Mouse (Mus musculus) neural tube, embryonic 15.5 days (tissue): ENCODE data around the gene Trmt112. TPM values are rescaled to one million over a fixed set of nuclear protein-coding genes. Genes with fewer than 3 reads are reported as not detected.

Experiments used
- ATAC-seq: fragments of 200-750 bp; cut with Nextera tagmentation; 2 replicates; pipeline ENCODE4 v1.8.0; 2017; ENCODE audit warnings: mild to moderate bottlenecking, moderate TSS enrichment, moderate library complexity; ENCODE audit not compliant: low FRiP score
- H3K27ac ChIP-seq: fragments of 300-500 bp; sonication (generic); replicated peaks from 2 replicates; pipeline ENCODE4 v1.5.1; 2015; ENCODE audit warnings: mild to moderate bottlenecking, inconsistent platforms
- H3K27me3 ChIP-seq: fragments of 300-500 bp; sonication (generic); replicated peaks from 2 replicates; pipeline ENCODE4 v1.6.1; 2015; ENCODE audit warnings: inconsistent platforms
- H3K36me3 ChIP-seq: fragments of 300-500 bp; sonication (generic); 2 replicates; pipeline ENCODE4 v1.6.1; 2015; ENCODE audit warnings: inconsistent platforms
- H3K4me1 ChIP-seq: fragments of 300-500 bp; sonication (generic); 2 replicates; pipeline ENCODE4 v1.6.1; 2015; ENCODE audit warnings: inconsistent platforms
- H3K4me2 ChIP-seq: fragments of 300-500 bp; sonication (generic); 2 replicates; pipeline ENCODE4 v1.6.1; 2015; ENCODE audit warnings: inconsistent platforms, mild to moderate bottlenecking, moderate library complexity
- H3K4me3 ChIP-seq: fragments of 300-500 bp; sonication (generic); replicated peaks from 2 replicates; pipeline ENCODE4 v1.5.1; 2015; ENCODE audit warnings: mild to moderate bottlenecking, inconsistent platforms
- H3K9ac ChIP-seq: fragments of 300-500 bp; sonication (generic); replicated peaks from 2 replicates; pipeline ENCODE4 v1.6.1; 2015; ENCODE audit warnings: mild to moderate bottlenecking, inconsistent platforms
- H3K9me3 ChIP-seq: fragments of 300-500 bp; sonication (generic); replicated peaks from 2 replicates; pipeline ENCODE4 v1.6.1; 2016; ENCODE audit warnings: inconsistent platforms
- WGBS: fragments of 180-500 bp; shearing (Covaris S2); methylation state at CpG from one replicate; pipeline ENCODE4 v1.1.7; 2015; ENCODE audit warnings: mixed read lengths; 5-methylcytosine and 5-hydroxymethylcytosine counted together
- polyA plus RNA-seq: library from polyadenylated mRNA; unstranded; fragments of >200 nt; fragmentation: Nextera tagmentation; extraction: Ambion mirVana; gene quantifications from 2 replicates; pipeline ENCODE4 v1.2.1, GENCODE M21; 2015

The Trmt112 gene
- polyA plus RNA-seq, 1 experiment from 2014 or later = 103 TPM

DNA sequence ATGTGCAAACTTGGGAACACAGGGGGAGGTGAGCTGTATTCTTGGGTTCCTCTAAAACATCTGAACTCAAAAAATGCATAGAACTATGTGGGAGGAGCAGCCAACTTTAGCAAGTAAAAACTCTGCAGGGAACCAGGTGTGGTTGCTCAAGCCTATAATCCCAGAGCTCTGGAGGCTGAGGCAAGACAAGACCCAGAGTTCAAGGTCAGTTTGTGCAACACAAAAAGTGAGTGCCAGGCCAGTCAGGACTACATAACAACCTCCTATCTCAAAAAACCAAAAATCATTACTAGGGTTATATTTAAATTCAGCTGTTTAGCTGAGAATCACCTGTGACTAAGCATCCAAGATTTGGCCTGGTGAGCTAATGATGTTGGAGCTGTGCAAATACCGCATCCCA, 22.5 kb downstream of the Trmt112 start:
- WGBS = 35% methylated on average over 1 of the region's 1 CpGs
- Histone ChIP-seq H3K9ac (no peak overlapping the region), H3K4me3 (no peak overlapping the region), H3K4me2 (no peak overlapping the region), H3K9me3 (no peaks in the 10 kb centered on the region), H3K4me1 (peaks cover 18% of the 10 kb centered on the region), H3K27ac (no peak overlapping the region), H3K36me3 (no peaks in the 10 kb centered on the region), H3K27me3 (peaks cover 83% of the 10 kb centered on the region)
- no peak for ATAC-seq

DNA sequence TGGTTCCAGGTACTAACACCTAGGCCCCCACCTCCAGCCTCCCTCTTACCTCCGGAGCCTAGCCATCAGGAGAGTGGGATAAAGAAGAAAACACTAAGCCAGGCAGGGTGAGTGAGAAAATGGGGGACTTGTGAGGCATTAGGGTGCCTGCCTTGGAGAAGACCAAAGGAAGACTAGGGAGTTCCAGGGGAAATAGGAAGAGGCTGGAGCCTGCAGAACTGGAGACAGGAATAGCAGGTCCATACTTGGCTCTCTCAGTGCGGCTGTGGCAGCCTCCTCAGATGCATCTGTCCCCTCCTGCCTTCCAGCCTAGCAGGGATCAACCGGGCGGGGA, 23.6 kb downstream of the Trmt112 start:
- H3K9ac ChIP-seq = 0 out of 2 replicates have a peak overlapping the region, but pooled peaks have one; percentile 50
- no peak for ATAC-seq
- peaks cover 24% of the 10 kb centered on the region for H3K4me1 ChIP-seq
- H3K4me3 ChIP-seq = peak overlapping the region; percentile 47
- 0 out of 2 replicates have a peak, but pooled peaks cover 4% of the 10 kb centered on the region for H3K36me3 ChIP-seq
- H3K27ac ChIP-seq = 0 out of 2 replicates have a peak overlapping the region, but pooled peaks have one; percentile 2
- H3K4me2 ChIP-seq = peak overlapping the region; percentile 76
- 29% methylated on average over 4 of the region's 4 CpGs for WGBS
- no peaks in the 10 kb centered on the region for H3K9me3 ChIP-seq
- peaks cover 79% of the 10 kb centered on the region for H3K27me3 ChIP-seq

DNA sequence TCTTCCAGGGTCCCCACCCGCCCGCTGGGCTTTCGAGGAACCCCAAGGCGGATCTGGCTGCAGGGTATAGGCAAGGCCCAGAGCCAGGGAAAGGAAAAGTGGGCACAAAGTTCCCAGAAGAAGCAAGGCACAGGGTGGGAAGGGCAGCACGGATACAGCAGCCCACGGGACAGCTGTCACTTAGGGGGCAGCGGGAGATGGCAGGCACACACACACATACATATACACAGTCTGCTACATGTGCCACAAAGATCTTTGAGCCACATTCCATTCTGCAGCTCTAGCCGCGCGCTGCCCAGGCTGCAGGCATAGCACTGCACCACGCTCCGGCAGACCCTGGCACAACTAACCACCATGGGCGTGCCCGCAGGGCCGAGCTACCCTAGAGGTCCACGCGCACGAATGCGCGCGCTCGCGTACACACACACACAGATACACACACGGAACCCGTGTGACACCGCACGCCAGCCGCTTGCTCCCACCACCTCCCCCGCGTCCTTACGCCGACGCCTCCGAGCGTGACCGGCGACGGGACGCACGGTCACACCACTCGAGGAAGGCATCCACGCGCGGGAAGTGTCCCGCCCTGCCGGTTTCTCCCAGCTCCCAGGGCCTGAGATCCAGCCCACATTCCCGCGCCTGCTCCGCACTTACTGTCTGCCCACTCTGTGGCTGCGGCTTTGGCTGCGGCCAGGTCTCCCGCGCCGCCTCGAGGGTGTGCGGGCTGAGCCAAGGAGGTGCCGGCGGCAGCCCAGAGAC, 24.1 kb downstream of the Trmt112 start:
- peak overlapping the region; percentile 50 for H3K9ac ChIP-seq
- 0 out of 2 replicates have a peak, but pooled peaks cover 6% of the 10 kb centered on the region for H3K36me3 ChIP-seq
- H3K27ac ChIP-seq = peak overlapping the region; percentile 42; the same call in 1 of the 2 replicates
- 4% methylated on average over 53 of the region's 58 CpGs for WGBS
- H3K4me2 ChIP-seq = peak overlapping the region; percentile 76
- H3K27me3 ChIP-seq = peaks cover 74% of the 10 kb centered on the region
- peaks cover 29% of the 10 kb centered on the region for H3K4me1 ChIP-seq
- ATAC-seq = peak; percentile 79
- H3K9me3 ChIP-seq = no peaks in the 10 kb centered on the region
- peak overlapping the region; percentile 47 for H3K4me3 ChIP-seq

DNA sequence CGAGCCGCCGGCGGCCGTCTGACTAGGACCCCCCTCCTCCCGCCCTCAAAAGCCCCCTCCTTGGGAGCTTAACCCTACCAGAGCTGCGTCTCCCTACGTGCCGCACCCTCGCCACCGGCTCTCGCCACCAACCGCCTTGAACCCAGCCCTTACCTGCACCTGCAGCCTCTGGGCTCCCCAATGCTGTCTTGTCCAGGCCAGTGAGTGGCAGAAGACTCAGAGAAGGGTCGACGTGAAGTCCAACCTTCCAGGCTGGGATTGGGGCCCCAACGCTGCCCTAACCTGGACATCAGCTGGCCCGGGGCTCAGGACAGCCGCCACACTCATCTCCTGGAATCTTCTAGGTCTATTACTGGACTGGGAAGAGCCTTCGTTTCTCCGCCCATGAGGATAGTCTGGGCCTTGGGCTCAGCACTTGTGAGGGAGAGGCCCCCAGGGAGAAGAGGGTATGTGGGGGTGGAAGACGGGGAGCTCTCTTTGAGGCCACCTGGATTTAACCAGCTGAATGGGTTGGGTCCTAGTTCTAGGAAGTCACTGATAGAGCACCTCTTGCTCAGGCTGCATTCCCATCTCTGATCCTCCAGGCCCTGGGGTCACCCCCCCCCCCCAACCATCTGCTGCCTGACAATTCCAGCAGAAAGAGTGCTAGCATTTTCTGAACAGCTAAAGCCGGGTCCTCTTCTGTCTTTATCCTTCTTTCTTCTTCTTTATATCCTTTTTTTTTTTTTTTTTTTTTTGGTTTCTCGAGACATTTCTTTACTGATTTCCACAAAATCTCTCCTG, 24.9 kb downstream of the Trmt112 start, which contains the start of gene Kcnk4:
Gene Kcnk4, minus strand, starts transcription at position 321 of the 783 bp plus-strand sequence.
- Histone ChIP-seq H3K36me3 (0 out of 2 replicates have a peak, but pooled peaks cover 6% of the 10 kb centered on the region), H3K27me3 (peaks cover 66% of the 10 kb centered on the region), H3K27ac (peak within 1 kb of the TSS; percentile 42; the same call in 1 of the 2 replicates), H3K4me1 (peaks cover 37% of the 10 kb centered on the region), H3K9ac (peak within 1 kb of the TSS; percentile 50), H3K4me2 (peak within 1 kb of the TSS; percentile 76), H3K9me3 (no peaks in the 10 kb centered on the region), H3K4me3 (peak within 1 kb of the TSS; percentile 47)
- 15% methylated on average over 17 of the region's 23 CpGs for WGBS
- no peak for ATAC-seq

DNA sequence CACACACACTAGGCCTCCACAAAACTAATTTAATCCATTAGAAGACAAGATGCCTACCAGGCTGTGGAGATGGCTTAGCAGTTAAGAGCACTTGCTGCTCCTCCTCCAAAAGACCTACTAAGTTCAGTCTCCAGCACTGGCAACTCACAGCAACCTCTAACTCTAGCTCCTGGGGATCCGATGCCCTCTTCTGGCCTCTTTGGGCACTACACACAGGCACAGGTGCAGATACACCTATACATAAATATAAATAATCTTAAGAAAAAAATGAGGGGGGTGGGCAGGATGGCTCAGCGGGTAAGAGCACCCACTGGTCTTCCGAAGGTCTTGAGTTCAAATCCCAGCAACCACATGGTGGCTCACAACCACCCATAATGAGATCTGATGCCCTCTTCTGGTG, 26.8 kb downstream of the Trmt112 start:
- H3K4me1 ChIP-seq = peaks cover 54% of the 10 kb centered on the region
- no peaks in the 10 kb centered on the region for H3K9me3 ChIP-seq
- H3K27me3 ChIP-seq = peaks cover 52% of the 10 kb centered on the region
- no peak for ATAC-seq
- H3K27ac ChIP-seq = no peak overlapping the region
- no peak overlapping the region for H3K9ac ChIP-seq
- H3K4me2 ChIP-seq = no peak overlapping the region
- no peak overlapping the region for H3K4me3 ChIP-seq
- 0 out of 2 replicates have a peak, but pooled peaks cover 6% of the 10 kb centered on the region for H3K36me3 ChIP-seq
- 27% methylated on average over 3 of the region's 3 CpGs for WGBS

DNA sequence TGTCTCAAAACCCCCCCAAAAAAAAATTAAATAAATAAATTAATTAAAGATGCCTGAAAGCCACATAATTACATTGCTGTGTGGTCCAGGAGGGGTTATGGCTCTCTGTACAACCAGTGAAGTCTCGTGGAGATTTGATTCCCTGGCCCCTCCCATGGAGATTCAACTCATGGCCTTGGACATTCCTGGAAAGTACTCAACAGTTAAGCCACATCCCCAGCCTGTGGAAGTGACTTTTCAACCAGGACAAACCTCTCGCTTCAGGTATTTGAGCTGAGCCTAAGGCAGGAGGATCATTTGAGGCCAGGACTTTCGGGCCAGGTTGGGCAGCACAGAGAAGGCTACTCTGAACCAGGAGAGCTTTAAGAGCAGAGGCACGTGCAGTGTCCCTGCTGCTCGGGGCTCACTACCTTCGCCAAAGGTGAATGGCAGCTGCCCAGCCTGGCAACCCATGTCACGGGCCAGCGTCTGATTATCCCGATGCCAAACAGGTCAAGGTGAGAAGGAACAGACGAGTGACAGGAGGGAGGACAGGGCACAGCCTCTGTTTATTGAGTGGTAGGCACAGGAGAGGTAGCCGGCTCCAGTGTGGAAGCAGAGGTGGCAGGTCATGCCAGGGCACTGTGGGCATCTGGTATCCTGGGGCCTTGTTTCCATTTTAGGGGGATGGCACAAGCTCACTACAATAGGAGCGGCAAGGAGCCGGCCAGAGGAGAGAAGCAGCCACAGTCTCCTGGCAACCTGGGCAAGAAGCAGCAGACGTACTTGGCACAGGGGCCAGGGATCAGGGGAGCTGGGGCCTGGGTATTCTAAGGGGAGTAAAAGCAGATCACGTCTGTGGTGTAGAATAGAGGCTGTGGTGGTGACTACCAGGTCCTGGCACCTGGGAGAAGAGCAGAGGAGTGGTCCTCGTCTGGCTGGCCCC, 28.3 kb downstream of the Trmt112 start:
- Histone ChIP-seq H3K4me1 (peaks cover 61% of the 10 kb centered on the region), H3K27me3 (peaks cover 37% of the 10 kb centered on the region), H3K36me3 (0 out of 2 replicates have a peak, but pooled peaks cover 6% of the 10 kb centered on the region), H3K4me2 (peak overlapping the region; percentile 99; the same call in 1 of the 2 replicates), H3K9ac (0 out of 2 replicates have a peak overlapping the region, but pooled peaks have one; percentile 7), H3K4me3 (no peak overlapping the region), H3K27ac (no peak overlapping the region), H3K9me3 (no peaks in the 10 kb centered on the region)
- WGBS = 79% methylated on average over 16 of the region's 16 CpGs
- ATAC-seq = no peak

DNA sequence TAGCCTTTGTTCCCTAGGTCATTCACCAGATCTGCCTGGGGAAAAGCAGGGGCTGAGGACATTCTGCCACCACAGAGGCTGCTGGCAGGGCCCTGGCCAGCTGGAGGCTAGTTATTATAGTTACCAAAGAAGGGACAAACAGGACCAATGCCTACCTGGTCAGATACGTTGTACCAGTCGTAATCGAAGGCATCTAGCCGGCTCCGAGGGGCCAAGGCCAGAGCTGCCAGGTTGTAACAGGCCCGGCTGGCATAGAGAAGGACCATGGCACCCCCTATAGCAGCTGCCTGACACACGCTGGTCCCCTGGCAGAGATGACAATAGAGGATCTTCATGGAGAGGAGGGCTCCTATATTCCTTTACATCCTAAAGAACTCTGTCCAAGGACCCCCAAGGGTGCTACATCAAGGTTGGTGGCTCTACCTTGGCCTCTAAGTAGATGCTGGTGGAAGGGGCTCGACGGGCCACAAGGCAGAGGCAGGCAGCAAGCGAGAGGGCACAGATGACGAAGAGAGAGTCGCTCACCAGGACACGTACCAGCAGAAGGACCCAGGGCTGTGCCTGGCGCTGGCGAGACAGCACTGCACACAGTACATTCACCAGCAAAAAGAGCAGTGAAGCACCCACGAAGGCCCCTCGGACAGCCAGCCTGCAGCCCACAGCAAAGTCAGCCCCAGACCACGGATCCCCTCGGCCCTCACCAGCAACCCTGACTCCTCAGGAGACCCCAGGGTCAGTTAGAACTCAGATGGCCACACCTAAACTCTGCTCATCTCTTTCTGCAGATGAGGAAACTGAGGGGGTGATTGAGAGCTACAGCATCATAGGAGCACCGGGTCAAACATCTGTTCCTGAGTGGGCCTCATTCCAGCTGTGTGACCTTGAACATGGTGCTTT, 29.9 kb downstream of the Trmt112 start:
- no peak for ATAC-seq
- peak overlapping the region; percentile 78 for H3K4me3 ChIP-seq
- H3K4me2 ChIP-seq = peak overlapping the region; percentile 99
- no peaks in the 10 kb centered on the region for H3K9me3 ChIP-seq
- no peak overlapping the region for H3K27ac ChIP-seq
- H3K36me3 ChIP-seq = 0 out of 2 replicates have a peak, but pooled peaks cover 6% of the 10 kb centered on the region
- H3K27me3 ChIP-seq = peaks cover 29% of the 10 kb centered on the region
- 93% methylated on average over 20 of the region's 20 CpGs for WGBS
- peak overlapping the region; percentile 40 for H3K9ac ChIP-seq
- H3K4me1 ChIP-seq = peaks cover 58% of the 10 kb centered on the region

DNA sequence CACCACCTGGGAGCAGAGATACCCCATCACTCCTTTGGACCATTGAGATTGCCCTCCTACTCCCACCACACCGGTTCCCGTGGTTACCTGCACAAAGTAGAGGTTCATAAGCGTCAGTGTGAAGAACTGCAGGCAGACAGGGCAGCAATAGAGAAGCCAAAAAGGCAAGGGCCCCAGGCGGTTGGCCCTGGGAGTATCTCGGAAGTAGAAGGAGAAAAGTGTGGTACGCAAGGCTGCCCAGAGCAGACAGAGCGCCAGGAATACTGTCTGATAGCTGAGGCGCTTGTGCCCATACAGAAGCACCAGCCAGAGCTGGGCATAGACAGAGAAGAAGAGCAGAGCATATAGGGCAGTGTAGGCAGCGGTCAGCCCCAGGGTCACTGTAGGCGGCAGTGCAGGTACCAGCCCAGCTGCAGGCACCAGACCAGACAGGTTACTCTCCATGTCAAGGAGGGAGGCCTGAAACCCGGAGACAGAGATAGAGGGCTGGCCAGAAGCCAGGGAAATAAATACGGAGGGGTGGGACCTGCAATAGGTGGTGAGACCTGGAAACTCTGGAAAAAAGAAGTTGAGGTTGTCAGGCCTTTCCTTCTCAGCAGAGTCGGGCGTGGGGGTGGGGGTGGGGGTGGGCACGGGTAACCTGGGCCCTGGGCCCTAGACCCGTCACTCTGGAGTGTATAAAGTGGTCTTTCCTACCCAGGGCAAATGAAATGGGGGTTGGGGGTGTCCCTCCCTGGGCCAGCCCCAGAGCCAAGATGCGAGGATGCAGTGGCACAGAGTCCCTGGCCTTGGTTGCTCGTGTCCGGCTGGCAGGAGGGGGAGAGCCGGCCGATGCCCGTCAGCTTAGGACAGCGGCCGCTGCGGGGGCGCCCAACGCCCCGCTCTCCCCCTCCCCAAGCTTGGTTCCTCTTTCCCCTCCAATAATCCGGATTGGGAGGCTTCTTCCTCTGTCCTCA, 31.2 kb downstream of the Trmt112 start:
- Histone ChIP-seq H3K36me3 (peaks cover 8% of the 10 kb centered on the region; the same call in 1 of the 2 replicates), H3K27ac (peak overlapping the region; percentile 96), H3K4me1 (peaks cover 56% of the 10 kb centered on the region), H3K9me3 (no peaks in the 10 kb centered on the region), H3K27me3 (peaks cover 18% of the 10 kb centered on the region), H3K9ac (peak overlapping the region; percentile 97), H3K4me2 (peak overlapping the region; percentile 99), H3K4me3 (peak overlapping the region; percentile 78)
- WGBS = 23% methylated on average over 28 of the region's 29 CpGs
- ATAC-seq = peak; percentile 16; the same call in 1 of the 2 replicates

DNA sequence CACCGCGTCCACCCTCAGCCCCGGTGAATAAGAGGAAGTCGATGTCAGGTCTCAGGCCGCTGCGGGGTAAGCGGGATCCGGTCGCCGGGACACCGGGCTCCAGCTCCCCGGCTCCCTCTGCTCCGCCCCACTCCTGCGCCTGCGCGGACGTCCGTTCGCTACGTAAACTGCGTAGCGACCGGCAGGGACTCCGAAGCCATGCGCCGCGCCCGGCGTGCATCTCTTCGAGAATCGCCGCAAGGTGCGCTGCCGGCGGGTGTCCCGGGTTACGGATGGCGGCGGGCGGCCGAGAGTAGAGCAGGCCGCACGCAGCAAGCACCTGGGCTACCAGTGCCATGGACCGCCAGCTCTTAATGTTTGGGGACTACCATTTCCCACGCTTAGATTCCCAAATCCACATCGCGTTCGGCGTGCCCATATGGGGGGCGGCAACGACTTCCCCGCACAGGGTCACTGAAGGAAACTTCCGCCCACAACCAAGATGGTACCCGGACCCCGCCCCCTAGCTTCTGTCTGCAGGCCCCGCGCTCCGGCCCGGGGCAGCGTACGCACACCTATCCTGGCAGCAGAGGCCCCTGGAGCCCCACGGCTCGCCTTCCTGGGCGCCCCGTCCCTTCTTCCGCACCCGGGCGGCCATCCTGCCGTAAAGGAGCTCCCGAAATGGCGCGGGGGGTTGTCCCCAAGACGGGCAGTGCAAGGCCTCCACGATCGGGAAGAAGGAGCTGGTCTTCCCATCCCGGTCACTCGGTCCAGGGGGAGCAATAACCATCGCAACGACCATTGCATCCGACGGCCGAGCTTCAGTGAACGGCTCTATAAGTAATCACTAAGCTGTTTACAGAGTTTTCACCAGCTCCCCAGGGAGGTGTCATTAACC, 32.1 kb downstream of the Trmt112 start, which contains the start of gene Bad:
Gene Bad, plus strand, starts transcription at position 490 of the 877 bp plus-strand sequence.
- Histone ChIP-seq H3K4me2 (peak within 1 kb of the TSS; percentile 99), H3K9me3 (no peaks in the 10 kb centered on the region), H3K27me3 (peaks cover 10% of the 10 kb centered on the region; the same call in 1 of the 2 replicates), H3K27ac (peak within 1 kb of the TSS; percentile 96), H3K36me3 (peaks cover 15% of the 10 kb centered on the region; the same call in 1 of the 2 replicates), H3K9ac (peak within 1 kb of the TSS; percentile 97), H3K4me1 (peaks cover 56% of the 10 kb centered on the region), H3K4me3 (peak within 1 kb of the TSS; percentile 78)
- under 1% methylated on average over 82 of the region's 83 CpGs for WGBS
- peak; percentile 87 for ATAC-seq
